Mouse (Mus musculus): Measurements from ENCODE around the gene Zfp202. TPM values are rescaled to one million over a fixed set of nuclear protein-coding genes. Genes with fewer than 3 reads are reported as not detected.

Zfp202 gene
- polyA plus RNA-seq, 1 experiment from 2014 or later, result 7.9 TPM

- H3K9me3 ChIP-seq (ENCODE audit: control insufficient read depth, low read length), result no peaks in the 10 kb centered on the region; the same call in 1 of the 2 replicates
- DNase-seq (ENCODE audit: low spot score) (no peak), ATAC-seq (ENCODE audit: insufficient number of reproducible peaks, low FRiP score, low TSS enrichment, low read depth) (no peak)
- no peak overlapping the region for H3K9ac ChIP-seq (ENCODE audit: low read length)
- H3K4me2 ChIP-seq (ENCODE audit: low read depth, severe bottlenecking), result no peak overlapping the region
- H3K27me3 ChIP-seq (ENCODE audit: control insufficient read depth, insufficient read depth, low read length), result no peaks in the 10 kb centered on the region
- H3K4me3 ChIP-seq (ENCODE audit: low read depth, low read length), result no peak overlapping the region
- 81% methylated on average over 3 of the region's 3 CpGs for WGBS
- peaks cover 6% of the 10 kb centered on the region; the same call in 1 of the 2 replicates for H3K4me1 ChIP-seq (ENCODE audit: control insufficient read depth, insufficient read depth, low read length)
- H3K36me3 ChIP-seq (ENCODE audit: control insufficient read depth, insufficient read depth, low read length), result no peaks in the 10 kb centered on the region
- no peak overlapping the region for H3K27ac ChIP-seq (replicated peaks; ENCODE audit: low read depth, low read length)
Observed at GRCm38 (mm10) chr9:40231019-40231418, 38.9 kb downstream of the Zfp202 start.

- Histone ChIP-seq H3K4me3 (ENCODE audit: low read depth, low read length) (no peak overlapping the region), H3K27ac (replicated peaks; ENCODE audit: low read depth, low read length) (no peak overlapping the region), H3K36me3 (ENCODE audit: control insufficient read depth, insufficient read depth, low read length) (no peaks in the 10 kb centered on the region), H3K4me2 (ENCODE audit: low read depth, severe bottlenecking) (no peak overlapping the region), H3K27me3 (ENCODE audit: control insufficient read depth, insufficient read depth, low read length) (no peaks in the 10 kb centered on the region), H3K9ac (ENCODE audit: low read length) (no peak overlapping the region), H3K4me1 (ENCODE audit: control insufficient read depth, insufficient read depth, low read length) (peaks cover 6% of the 10 kb centered on the region; the same call in 1 of the 2 replicates), H3K9me3 (ENCODE audit: control insufficient read depth, low read length) (no peaks in the 10 kb centered on the region; the same call in 1 of the 2 replicates)
- ATAC-seq (ENCODE audit: insufficient number of reproducible peaks, low FRiP score, low TSS enrichment, low read depth) (no peak), DNase-seq (ENCODE audit: low spot score) (no peak)
- 59% methylated on average over 10 of the region's 10 CpGs for WGBS
Observed at GRCm38 (mm10) chr9:40234233-40235072, 42.3 kb downstream of the Zfp202 start.

GRCm38 (mm10) chr9:40235220-40235619 lies 43.1 kb downstream of the Zfp202 start:
- Histone ChIP-seq H3K9me3 (ENCODE audit: control insufficient read depth, low read length) (no peaks in the 10 kb centered on the region; the same call in 1 of the 2 replicates), H3K4me3 (ENCODE audit: low read depth, low read length) (no peak overlapping the region), H3K27me3 (ENCODE audit: control insufficient read depth, insufficient read depth, low read length) (no peaks in the 10 kb centered on the region), H3K9ac (ENCODE audit: low read length) (no peak overlapping the region), H3K27ac (replicated peaks; ENCODE audit: low read depth, low read length) (no peak overlapping the region), H3K4me1 (ENCODE audit: control insufficient read depth, insufficient read depth, low read length) (peaks cover 6% of the 10 kb centered on the region; the same call in 1 of the 2 replicates), H3K4me2 (ENCODE audit: low read depth, severe bottlenecking) (no peak overlapping the region), H3K36me3 (ENCODE audit: control insufficient read depth, insufficient read depth, low read length) (no peaks in the 10 kb centered on the region)
- ATAC-seq (ENCODE audit: insufficient number of reproducible peaks, low FRiP score, low TSS enrichment, low read depth), result no peak
- 83% methylated on average over 7 of the region's 7 CpGs for WGBS
- no peak for DNase-seq (ENCODE audit: low spot score)

GRCm38 (mm10) chr9:40239749-40240148 lies 47.6 kb downstream of the Zfp202 start:
- Histone ChIP-seq H3K4me3 (ENCODE audit: low read depth, low read length) (no peak overlapping the region), H3K4me2 (ENCODE audit: low read depth, severe bottlenecking) (no peak overlapping the region), H3K9ac (ENCODE audit: low read length) (no peak overlapping the region), H3K27ac (replicated peaks; ENCODE audit: low read depth, low read length) (no peak overlapping the region), H3K4me1 (ENCODE audit: control insufficient read depth, insufficient read depth, low read length) (peaks cover 1% of the 10 kb centered on the region; the same call in 1 of the 2 replicates), H3K9me3 (ENCODE audit: control insufficient read depth, low read length) (no peaks in the 10 kb centered on the region), H3K36me3 (ENCODE audit: control insufficient read depth, insufficient read depth, low read length) (no peaks in the 10 kb centered on the region), H3K27me3 (ENCODE audit: control insufficient read depth, insufficient read depth, low read length) (peaks cover 7% of the 10 kb centered on the region; the same call in 1 of the 2 replicates)
- ATAC-seq (ENCODE audit: insufficient number of reproducible peaks, low FRiP score, low TSS enrichment, low read depth) (no peak), DNase-seq (ENCODE audit: low spot score) (no peak)
- WGBS, result 28% methylated on average over 4 of the region's 4 CpGs

- Histone ChIP-seq H3K36me3 (ENCODE audit: control insufficient read depth, insufficient read depth, low read length) (no peaks in the 10 kb centered on the region), H3K27ac (replicated peaks; ENCODE audit: low read depth, low read length) (no peak overlapping the region), H3K4me3 (ENCODE audit: low read depth, low read length) (no peak overlapping the region), H3K9ac (ENCODE audit: low read length) (no peak overlapping the region), H3K27me3 (ENCODE audit: control insufficient read depth, insufficient read depth, low read length) (peaks cover 7% of the 10 kb centered on the region; the same call in 1 of the 2 replicates), H3K4me1 (ENCODE audit: control insufficient read depth, insufficient read depth, low read length) (no peaks in the 10 kb centered on the region), H3K9me3 (ENCODE audit: control insufficient read depth, low read length) (no peaks in the 10 kb centered on the region), H3K4me2 (ENCODE audit: low read depth, severe bottlenecking) (no peak overlapping the region)
- no peak for DNase-seq (ENCODE audit: low spot score)
- no peak for ATAC-seq (ENCODE audit: insufficient number of reproducible peaks, low FRiP score, low TSS enrichment, low read depth)
- 13% methylated on average over 5 of the region's 5 CpGs for WGBS
Observed at GRCm38 (mm10) chr9:40240311-40240710, 48.2 kb downstream of the Zfp202 start.

DNA sequence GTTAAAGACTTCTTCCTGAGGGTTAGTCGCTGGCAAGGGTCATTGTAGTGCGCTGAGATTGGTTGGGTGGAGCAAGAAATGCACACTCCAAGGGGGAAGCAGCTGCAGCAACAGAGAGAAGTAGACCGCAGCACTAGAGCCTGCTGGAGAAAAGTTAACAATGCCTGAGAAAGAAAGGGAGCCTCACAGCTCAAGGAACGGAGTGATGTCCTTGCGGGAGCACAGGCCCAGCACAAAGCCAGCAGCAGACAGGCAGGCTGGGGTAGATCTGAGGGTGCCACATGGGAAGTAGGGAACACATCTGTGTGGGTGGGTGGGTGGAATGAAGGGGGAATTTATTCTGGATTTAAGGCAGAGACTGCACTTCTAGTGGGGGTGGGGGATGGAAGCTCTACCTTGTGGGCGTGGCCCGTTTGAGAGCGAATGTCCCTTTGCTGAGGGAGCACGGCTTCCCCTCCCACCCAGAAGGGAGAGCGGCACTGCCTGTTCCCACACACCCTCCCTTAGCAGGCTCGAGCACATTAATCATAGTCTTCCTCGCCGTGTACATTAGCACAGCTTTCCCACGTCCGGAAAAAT lies 49.2 kb downstream of the Zfp202 start:
- H3K4me2 ChIP-seq (ENCODE audit: low read depth, severe bottlenecking), result peak overlapping the region; percentile 66
- DNase-seq (ENCODE audit: low spot score) (peak; percentile 53), ATAC-seq (ENCODE audit: insufficient number of reproducible peaks, low FRiP score, low TSS enrichment, low read depth) (peak; percentile 73; the same call in 1 of the 2 replicates)
- H3K27me3 ChIP-seq (ENCODE audit: control insufficient read depth, insufficient read depth, low read length), result peaks cover 7% of the 10 kb centered on the region; the same call in 1 of the 2 replicates
- under 1% methylated on average over 15 of the region's 15 CpGs for WGBS
- H3K27ac ChIP-seq (replicated peaks; ENCODE audit: low read depth, low read length), result no peak overlapping the region
- H3K4me1 ChIP-seq (ENCODE audit: control insufficient read depth, insufficient read depth, low read length), result no peaks in the 10 kb centered on the region
- H3K9me3 ChIP-seq (ENCODE audit: control insufficient read depth, low read length), result no peaks in the 10 kb centered on the region
- H3K36me3 ChIP-seq (ENCODE audit: control insufficient read depth, insufficient read depth, low read length), result no peaks in the 10 kb centered on the region
- H3K4me3 ChIP-seq (ENCODE audit: low read depth, low read length), result peak overlapping the region; percentile 23
- 0 out of 2 replicates have a peak overlapping the region, but pooled peaks have one; percentile 7 for H3K9ac ChIP-seq (ENCODE audit: low read length)

DNA sequence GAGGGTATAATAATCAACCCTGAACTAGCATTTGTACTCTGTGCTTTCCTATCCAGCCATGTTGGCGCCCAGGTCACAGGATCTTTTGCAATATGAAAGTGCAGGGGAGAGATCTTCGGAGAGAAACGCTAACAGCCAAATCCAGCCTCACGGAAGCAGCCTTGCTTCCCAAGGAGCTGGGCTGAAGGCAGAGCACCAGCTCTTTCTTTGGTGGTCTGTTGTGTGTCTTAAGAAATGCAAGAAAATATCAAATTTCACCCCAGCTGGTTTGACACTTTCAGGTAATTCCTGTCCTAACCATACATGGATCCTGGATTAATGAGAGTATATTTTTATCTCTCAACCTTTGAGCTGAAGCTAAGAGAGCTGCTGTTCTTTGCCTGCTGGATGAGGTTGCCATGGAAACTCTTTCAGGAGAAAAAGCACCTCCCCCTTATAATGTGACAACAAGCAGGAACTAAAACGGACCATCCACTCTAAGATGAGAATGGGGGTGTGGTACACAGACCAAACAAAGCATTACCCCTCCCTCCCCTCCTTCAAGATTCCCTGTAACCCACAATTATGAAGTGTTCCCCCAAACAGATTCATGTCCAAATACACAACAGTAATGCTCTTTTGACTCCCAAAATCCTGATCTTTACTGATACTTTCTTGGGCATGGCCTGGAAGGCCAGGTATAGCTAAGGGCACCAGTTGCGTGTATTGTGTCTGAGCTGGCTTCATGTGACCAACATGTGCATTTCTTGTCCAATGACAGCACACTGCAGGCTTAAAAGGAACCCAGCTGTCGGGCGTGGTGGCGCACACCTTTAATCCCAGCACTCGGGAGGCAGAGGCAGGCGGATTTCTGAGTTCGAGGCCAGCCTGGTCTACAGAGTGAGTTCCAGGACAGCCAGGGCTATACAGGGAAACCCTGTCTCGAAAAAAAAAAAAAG lies 50.1 kb downstream of the Zfp202 start:
- ATAC-seq (ENCODE audit: insufficient number of reproducible peaks, low FRiP score, low TSS enrichment, low read depth) (no peak), DNase-seq (ENCODE audit: low spot score) (peak; percentile 36)
- peaks cover 7% of the 10 kb centered on the region; the same call in 1 of the 2 replicates for H3K27me3 ChIP-seq (ENCODE audit: control insufficient read depth, insufficient read depth, low read length)
- H3K9me3 ChIP-seq (ENCODE audit: control insufficient read depth, low read length), result no peaks in the 10 kb centered on the region
- peak overlapping the region; percentile 32; the same call in 1 of the 2 replicates for H3K9ac ChIP-seq (ENCODE audit: low read length)
- H3K4me3 ChIP-seq (ENCODE audit: low read depth, low read length), result peak overlapping the region; percentile 23
- 58% methylated on average over 13 of the region's 13 CpGs for WGBS
- H3K36me3 ChIP-seq (ENCODE audit: control insufficient read depth, insufficient read depth, low read length), result no peaks in the 10 kb centered on the region
- H3K4me1 ChIP-seq (ENCODE audit: control insufficient read depth, insufficient read depth, low read length), result no peaks in the 10 kb centered on the region
- peak overlapping the region; percentile 66 for H3K4me2 ChIP-seq (ENCODE audit: low read depth, severe bottlenecking)
- H3K27ac ChIP-seq (replicated peaks; ENCODE audit: low read depth, low read length), result no peak overlapping the region

DNA sequence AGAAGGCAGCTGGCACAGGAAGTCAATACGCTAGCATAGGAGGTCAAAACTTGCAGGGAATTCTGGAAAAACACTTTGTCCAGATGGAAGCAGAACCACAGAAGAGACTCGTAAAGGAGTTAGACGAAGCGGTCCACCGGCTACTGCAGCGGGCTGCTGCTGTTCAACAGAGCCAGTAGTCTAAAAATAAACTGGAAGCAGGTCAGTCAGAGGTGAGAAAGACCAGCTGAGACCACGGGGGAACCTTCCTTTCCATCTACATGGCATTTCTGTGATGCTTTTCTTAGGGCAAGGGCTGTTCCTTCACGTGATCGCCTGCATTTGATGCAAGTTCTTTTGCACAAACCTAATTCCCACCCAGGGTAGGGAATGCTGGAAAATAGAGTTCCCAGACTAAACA lies 53.4 kb downstream of the Zfp202 start:
- no peak for DNase-seq (ENCODE audit: low spot score)
- Histone ChIP-seq H3K36me3 (ENCODE audit: control insufficient read depth, insufficient read depth, low read length) (no peaks in the 10 kb centered on the region), H3K9me3 (ENCODE audit: control insufficient read depth, low read length) (no peaks in the 10 kb centered on the region), H3K27me3 (ENCODE audit: control insufficient read depth, insufficient read depth, low read length) (peaks cover 5% of the 10 kb centered on the region; the same call in 1 of the 2 replicates), H3K27ac (replicated peaks; ENCODE audit: low read depth, low read length) (no peak overlapping the region), H3K4me2 (ENCODE audit: low read depth, severe bottlenecking) (no peak overlapping the region), H3K9ac (ENCODE audit: low read length) (no peak overlapping the region), H3K4me1 (ENCODE audit: control insufficient read depth, insufficient read depth, low read length) (no peaks in the 10 kb centered on the region), H3K4me3 (ENCODE audit: low read depth, low read length) (no peak overlapping the region)
- no peak for ATAC-seq (ENCODE audit: insufficient number of reproducible peaks, low FRiP score, low TSS enrichment, low read depth)
- 63% methylated on average over 9 of the region's 9 CpGs for WGBS

Data from limb, embryonic 11.5 days (tissue).